Mouse (Mus musculus) adipocyte (in vitro differentiated cells): ENCODE results near the gene Mtf1.

Experiments used
- DNase-seq: peaks from one replicate; pipeline ENCODE4 v3.0.0-alpha.2; 2016; ENCODE audit warnings: low spot score

The Mtf1 gene

DNA sequence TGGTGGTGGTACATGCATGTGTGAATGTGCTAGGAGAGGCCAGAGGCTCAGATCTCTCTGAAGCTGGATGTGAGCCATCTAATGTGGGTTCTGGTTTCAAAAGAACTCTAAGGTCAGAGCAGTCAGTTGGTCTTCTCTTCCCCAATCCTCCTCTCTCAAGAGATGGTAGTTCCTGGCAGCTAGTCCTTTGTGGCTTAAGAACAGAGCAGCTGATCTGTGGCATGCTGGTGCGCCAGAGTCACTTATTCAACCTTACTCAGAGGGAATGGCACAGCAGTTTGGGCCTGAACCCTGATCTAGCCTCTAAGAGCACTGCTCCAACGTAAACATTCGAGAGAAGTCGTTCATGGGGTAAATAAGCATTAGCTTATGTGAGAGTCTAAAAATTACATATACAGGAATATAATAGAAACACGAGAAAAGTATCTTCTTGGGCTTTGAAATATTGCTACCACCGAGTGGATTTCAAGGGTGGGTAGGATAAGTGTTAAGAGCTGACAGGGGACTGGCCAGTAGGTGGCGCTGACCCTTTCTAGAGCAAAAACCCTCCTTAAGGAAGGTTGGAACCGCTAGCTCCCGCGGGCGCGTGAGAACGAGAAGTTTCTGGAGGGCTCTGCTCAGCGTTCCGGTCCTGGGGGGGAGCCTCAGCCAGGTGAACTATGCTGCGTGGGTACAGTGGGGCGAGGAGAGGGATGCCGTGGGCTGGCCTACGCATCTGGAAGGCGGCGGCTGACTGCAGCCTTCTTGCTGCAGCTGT lies at the start of gene Mtf1:
Gene Mtf1 (plus strand): TSS at position 553 of the 757 bp plus-strand sequence.
- DNase-seq = peak; percentile 92

DNA sequence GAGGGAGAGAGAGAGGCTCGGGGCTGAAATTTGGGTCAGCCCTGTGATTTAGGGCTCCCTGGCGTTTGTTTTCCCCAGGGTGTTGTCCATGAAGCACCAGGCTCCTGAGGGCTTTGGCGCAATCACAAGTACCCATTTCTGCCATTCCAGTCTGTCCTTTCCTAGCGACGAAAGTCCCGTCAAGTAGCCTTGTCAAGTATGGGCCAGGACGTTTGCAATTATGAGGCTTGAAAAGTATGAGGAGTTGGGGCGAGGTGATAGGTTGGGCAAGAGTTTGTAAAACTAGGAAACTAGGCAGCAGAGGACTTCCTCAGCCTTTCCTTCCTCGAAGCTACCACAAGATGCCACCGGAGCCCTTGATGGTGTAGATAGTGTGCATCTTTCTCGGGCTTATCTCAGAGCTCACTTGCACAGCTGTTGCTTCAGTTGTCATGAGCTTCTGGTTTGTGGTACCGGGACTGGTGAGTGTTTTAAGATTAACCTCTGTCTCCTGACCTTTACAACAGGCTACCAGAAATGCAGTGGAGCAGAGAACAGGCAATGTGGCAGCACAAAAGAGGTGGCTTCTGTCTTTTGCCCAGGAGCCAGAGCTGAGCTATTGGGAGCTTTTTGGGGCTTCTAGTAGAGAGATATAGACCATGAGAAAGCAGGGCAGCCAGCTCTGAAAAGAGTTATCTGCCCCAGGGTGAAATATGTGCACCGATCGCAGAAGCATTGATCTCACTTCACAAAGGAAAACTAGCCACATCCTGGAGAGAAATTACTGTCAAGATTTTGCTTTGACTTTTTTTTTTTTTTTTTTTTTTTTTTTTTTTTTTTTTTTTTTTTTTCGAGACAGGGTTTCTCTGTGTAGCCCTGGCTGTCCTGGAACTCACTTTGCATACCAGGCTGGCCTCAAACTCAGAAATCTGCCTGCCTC lies 49.4 kb upstream of the Mtf1 start:
- DNase-seq = peak; percentile 47

DNA sequence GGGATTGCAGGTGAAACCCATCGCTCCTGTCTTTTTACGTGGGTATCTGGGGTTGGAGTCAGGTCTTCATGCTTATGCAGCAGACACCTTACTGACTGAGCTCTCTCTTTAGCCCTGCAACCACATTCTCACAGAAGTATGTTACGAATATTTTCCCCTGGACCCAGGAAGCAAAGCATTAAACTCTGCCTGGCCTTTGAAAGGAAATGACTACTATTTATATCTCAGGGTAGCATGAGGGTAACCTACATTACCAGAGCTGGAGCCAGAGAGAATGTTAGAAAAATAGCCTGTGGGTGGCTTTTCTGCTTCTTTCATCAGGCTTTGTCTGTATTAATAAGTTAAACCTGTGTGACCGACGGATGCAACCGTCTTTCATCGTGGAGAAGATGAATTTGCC lies 46.4 kb upstream of the Mtf1 start:
- no peak for DNase-seq

- no peak for DNase-seq
These were observed 42.5 kb upstream of the Mtf1 start for GRCm38 (mm10) chr4:124759305-124759811.

DNA sequence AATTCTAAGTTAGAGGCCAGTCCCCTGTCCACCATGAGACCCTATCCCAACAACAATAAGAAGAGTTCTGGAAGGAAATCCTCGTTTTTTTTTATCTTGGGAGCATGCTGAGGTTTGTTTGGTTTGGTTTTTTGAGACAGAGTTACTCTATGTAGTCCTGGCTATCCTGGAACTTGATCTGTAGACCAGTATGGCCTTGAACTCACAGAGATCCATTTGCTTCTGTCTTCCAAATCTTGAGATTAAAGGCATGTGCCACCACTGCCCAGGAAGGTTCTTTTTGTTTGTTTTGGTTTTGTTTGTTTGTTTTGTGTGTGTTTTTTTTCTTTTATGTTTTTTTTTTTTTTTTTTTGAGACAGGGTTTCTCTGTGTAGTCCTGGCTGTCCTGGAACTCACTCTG lies 40.7 kb upstream of the Mtf1 start:
- DNase-seq = no peak

DNA sequence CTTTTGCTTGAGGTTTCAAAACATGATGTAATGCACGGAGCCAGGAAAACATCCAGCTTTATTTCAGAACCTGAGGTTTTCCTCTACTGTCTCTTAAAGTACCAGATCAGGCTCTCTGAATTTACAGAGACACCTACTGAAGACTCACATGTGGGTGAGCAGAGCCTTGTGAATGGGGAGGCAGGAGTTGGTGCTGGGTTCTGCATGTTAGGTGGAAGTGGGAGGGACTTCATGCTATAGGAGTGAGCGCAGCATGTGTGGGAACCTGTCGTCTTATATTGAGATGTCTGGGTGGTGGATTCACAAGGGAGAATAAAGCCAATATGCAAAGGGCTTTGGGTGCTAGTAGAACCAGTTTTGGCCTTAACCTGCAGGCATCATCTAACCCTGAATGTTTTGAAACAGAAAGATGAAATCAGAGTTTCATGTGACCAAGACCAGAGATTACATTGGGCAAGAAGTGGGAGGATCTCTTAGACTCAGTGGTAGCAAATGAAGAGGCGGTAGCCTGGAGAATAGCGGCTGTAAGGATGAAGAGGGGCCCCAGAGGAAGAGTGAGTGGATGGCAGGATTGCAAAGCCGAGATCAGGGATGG lies 38.9 kb upstream of the Mtf1 start:
- no peak for DNase-seq

- DNase-seq = peak; percentile 43
These were observed 35.9 kb upstream of the Mtf1 start for GRCm38 (mm10) chr4:124765802-124766565.

GRCm38 (mm10) chr4:124766566-124766940 lies 35.4 kb upstream of the Mtf1 start:
- DNase-seq = no peak

GRCm38 (mm10) chr4:124768963-124769591 lies 32.8 kb upstream of the Mtf1 start:
- DNase-seq = no peak

- DNase-seq = no peak
These were observed 31.3 kb upstream of the Mtf1 start for GRCm38 (mm10) chr4:124770624-124771023.

DNA sequence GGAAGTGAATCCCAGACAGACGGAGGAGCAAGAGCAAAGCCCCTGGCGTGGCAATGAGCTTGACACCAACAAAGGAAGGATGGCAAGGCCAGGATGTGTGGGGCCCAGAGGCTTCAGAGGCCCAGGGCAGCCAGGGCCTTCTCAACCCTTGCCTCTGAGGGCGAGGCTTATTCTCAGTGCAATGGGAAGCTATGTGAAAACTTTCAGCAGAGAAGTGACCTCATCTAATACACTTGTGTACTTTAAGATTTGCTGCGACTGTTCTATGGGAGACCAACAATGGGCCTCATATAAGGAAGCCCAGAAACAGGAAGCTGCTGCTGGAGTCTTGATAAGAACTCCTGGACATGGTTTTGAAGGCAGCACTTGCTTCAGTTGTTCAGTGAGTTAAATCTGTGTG lies 29.8 kb upstream of the Mtf1 start:
- DNase-seq = no peak

DNA sequence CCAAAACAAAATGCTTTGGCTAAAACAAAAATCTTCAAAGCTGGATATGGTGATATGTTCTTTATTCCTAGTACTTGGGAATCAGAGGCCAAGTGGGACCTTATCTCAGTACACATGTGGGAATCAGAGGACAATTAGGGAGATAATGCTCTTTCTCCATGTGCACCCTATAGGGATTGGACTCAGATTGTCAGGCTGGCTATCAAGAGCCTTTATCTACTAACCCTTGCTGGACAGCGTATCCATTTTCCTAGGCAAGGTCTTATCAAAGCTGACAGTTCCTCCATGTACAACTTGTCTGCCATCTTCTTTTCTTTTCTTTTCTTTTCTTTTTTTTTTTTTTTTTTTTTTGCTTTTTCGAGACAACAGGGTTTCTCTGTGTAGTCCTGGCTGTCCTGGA lies 28.5 kb upstream of the Mtf1 start:
- DNase-seq = no peak

DNA sequence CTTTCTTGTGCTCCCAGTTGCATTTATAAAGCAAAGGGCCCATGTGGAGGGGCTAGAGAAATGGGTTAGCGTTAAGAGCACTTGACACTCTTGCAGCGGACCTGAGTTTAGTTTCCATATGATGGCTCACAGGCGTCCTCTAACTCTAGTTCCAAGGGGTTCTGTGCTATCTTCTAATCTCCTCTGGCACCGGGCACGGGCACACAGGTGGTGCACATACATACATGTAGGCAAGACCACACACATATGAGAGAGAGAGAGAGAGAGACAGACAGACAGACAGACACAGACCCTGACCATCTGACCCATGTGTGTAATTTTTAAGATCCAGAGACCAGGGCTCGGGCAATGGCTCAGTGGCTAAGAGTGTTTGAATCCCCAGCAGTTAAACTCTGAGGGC lies 27.9 kb upstream of the Mtf1 start:
- no peak for DNase-seq

DNA sequence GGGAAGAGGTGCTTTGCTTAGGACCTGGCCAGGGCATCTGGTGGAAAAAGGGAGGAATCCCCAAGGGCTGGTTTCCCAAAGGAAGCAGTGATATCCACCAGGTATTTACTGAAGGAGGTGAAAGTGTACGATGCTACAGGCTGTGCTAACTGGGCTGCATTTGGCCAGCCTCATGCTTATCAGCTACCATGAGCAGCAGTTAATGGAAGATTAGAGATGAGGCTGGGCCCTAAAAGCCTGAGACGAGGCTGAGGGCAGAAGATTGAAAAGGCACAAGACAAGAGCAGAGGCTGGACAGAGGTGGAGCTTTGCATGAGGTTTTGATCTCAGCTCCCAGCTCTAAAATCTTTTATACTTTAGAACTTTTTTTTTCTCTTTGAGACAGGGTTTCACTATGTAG lies 27.5 kb upstream of the Mtf1 start:
- DNase-seq = no peak

DNA sequence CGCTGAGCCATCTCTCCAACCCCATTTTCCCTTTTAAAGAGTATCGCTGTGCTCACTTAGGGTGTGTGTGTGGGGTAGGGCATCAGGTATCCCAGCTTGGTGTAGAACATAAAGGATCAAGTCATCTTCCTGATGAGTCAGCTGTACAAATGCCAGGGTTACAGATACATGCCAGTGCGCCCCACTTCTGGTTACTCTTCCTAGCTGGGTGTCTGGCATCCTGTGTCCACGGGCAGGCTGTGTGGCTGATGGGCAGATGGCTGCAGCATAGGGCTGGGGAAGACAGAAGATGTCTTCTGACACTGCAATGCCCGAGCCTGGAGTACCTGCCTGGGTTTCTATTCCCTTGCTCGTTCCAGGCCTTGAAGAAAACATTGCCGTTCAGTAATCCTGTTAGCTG lies 20.5 kb upstream of the Mtf1 start:
- no peak for DNase-seq

- DNase-seq = no peak
These were observed 19.5 kb upstream of the Mtf1 start for GRCm38 (mm10) chr4:124782395-124782794.

DNA sequence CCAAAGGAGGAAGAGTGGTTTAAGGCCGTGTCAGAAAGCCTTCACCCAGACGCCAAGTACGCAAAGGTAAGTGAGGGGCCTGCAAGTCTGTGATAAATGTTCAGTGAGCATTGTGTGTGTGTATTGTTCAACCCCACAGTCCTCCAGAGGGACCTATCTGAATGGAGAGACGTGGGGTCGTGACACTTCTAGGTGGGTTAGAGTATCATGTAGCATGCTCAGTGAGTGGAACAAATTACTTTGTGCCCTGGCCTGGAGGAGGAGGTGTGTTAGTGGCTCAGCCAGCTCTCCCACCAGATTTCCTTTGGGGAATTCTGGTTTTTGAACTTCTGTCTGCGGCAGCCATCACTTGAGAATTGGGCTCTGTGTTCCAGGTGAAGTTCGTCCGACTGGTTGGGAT lies 18.0 kb upstream of the Mtf1 start:
- DNase-seq = no peak

DNA sequence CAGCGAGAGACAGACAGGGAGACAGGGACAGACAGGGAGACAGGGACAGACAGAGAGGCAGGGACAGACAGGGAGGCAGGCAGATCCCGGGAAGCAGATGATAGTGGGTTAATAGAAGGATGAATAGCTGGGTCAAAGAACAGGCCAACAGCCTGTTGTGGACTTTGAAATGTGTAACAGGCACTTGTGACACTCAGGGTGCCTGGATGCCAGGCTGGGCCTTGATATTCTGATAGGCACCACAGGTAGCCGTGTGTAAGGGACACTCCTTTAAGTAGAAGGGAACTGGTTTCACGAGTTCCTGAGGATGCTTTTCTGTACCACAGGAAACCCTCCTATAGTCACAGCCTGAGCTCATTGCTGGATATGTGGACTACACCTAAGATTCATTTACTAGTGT lies 11.9 kb upstream of the Mtf1 start:
- DNase-seq = no peak

DNA sequence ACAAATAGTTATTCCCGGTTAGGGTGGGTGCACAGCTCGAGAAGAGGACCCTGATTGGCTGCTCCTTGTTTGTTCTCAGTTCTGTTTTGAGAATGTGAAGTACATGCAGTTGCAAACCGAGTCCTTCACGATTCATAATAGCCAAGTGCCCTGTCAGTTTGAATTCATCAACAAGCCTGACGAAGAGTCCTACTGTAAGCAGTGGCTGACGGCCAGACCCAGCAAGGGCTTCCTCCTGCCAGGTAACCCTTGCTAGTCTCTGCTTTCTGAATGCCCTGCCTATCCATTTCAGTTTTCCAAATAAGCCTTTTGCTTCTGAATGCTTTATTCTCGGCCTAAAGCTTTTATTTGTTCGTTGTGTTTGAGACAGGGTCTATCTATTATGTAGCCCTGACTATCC lies 9.8 kb upstream of the Mtf1 start:
- DNase-seq = no peak

DNA sequence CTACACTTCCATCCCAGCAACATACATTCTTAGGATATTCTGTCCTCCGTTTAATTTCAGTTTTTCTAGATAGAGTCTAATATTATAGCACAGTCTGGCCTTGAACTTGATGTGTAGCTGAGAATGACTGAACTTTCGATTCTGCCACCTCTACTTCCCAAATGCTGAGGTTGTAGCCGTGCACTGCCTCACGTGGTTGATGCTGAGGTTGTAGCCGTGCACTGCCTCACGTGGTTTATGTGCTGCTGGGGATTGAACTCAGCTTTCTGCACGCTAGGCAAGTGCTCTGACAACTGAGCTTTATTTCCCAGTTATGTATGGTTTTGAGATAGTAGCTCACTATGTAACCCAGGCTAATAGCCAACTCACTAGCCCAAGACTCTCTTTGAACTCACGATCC lies 5.8 kb upstream of the Mtf1 start:
- DNase-seq = no peak

GRCm38 (mm10) chr4:124796913-124797312 lies 5.0 kb upstream of the Mtf1 start:
- no peak for DNase-seq
